Mouse (Mus musculus) megakaryocyte, embryonic 14.5 days (primary cell): ENCODE results near the gene Ucp2. TPM values are rescaled to one million over a fixed set of nuclear protein-coding genes. Genes with fewer than 3 reads are reported as not detected.
A peak's percentile ranks its signal among the peaks of the same experiment; 100 is the strongest.
"Not testable (repeated sequence)": the region's sequence is repeated elsewhere in the genome, so short reads cannot be mapped to it uniquely, and the experiment has no call there.

ENCODE experiments used
- H3K27me3 ChIP-seq: replicated peaks from 2 replicates; pipeline ENCODE3; 2012; ENCODE audit warnings: inconsistent platforms
- H3K36me3 ChIP-seq: replicated peaks from 2 replicates; pipeline ENCODE3; 2012; ENCODE audit warnings: low read length, inconsistent platforms, mixed read lengths
- H3K4me1 ChIP-seq: 2 replicates; pipeline ENCODE4 v1.6.1; 2012; ENCODE audit warnings: inconsistent platforms
- H3K4me3 ChIP-seq: replicated peaks from 2 replicates; pipeline ENCODE3; 2012; ENCODE audit warnings: moderate library complexity, mild to moderate bottlenecking, inconsistent platforms
- H3K9me3 ChIP-seq: 2 replicates; pipeline ENCODE4 v1.6.1; 2012; ENCODE audit warnings: inconsistent platforms
- FLI1 ChIP-seq: IDR thresholded peaks from 2 replicates; pipeline ENCODE4 v1.6.1; 2012; ENCODE audit warnings: low read length, inconsistent platforms, mixed read lengths
- GATA1 ChIP-seq: IDR thresholded peaks from 3 replicates; pipeline ENCODE4 v1.6.1; 2012; ENCODE audit warnings: mixed read lengths, low read length, inconsistent platforms, borderline replicate concordance
- polyA plus RNA-seq: library from polyadenylated mRNA; stranded (reverse); fragments of >175 nt; gene quantifications from 2 replicates; pipeline ENCODE4 v1.2.3, GENCODE M21; 2012; ENCODE audit warnings: low replicate concordance; ENCODE audit not compliant: insufficient read depth

Gene Ucp2
- polyA plus RNA-seq, 1 experiment: 840 TPM

DNA sequence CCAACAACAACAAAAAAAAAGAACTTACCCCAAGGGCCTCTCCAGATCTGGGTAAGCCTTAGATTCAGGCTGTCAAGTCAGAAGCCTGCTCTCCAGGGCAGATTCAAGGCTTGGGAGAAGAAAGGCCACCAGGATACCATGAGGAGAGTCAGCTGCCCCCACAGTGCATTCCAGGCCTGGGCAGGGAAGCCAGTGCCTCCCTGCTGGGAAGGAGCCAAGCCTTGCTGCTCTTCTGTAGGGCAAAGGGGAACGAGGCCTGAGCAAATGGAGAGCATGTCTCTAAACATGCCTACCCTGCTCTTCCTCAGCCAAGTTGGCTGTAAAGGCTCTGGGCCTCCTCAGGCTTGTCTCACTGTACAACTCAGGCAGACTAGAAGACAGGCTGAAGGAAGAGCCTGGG is 18.5 kb upstream of the Ucp2 start:
- peaks cover 26% of the 10 kb centered on the region for H3K4me1 ChIP-seq
- no peak for TF ChIP-seq FLI1
- TF ChIP-seq GATA1: no peak
- peaks cover 16% of the 10 kb centered on the region for H3K36me3 ChIP-seq
- H3K4me3 ChIP-seq: no peak overlapping the region
- H3K9me3 ChIP-seq: no peaks in the 10 kb centered on the region
- peaks cover 17% of the 10 kb centered on the region for H3K27me3 ChIP-seq

GRCm38 (mm10) chr7:100479100-100479822 is 13.9 kb upstream of the Ucp2 start:
- peaks cover 27% of the 10 kb centered on the region for H3K27me3 ChIP-seq
- peaks cover 25% of the 10 kb centered on the region for H3K4me1 ChIP-seq
- H3K9me3 ChIP-seq: no peaks in the 10 kb centered on the region
- H3K4me3 ChIP-seq: no peak overlapping the region
- no peaks in the 10 kb centered on the region for H3K36me3 ChIP-seq
- TF ChIP-seq FLI1 (no peak), GATA1 (no peak)

DNA sequence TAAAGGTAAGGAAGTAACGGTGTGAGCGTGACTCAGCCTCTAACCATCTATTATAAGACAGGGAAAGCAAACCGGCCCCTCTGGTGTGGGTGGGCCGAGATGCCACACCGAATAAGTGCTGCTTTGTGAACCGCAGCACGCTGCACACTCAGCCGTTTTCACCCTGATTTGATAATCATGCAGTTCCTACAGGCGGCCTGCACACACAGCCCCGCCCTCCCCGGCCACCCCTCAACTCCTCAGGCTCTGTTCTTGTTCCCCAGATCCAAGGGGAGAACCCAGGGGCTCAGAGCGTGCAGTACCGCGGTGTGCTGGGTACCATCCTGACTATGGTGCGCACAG is 13.3 kb upstream of the Ucp2 start:
- H3K9me3 ChIP-seq: no peaks in the 10 kb centered on the region
- peaks cover 26% of the 10 kb centered on the region for H3K4me1 ChIP-seq

DNA sequence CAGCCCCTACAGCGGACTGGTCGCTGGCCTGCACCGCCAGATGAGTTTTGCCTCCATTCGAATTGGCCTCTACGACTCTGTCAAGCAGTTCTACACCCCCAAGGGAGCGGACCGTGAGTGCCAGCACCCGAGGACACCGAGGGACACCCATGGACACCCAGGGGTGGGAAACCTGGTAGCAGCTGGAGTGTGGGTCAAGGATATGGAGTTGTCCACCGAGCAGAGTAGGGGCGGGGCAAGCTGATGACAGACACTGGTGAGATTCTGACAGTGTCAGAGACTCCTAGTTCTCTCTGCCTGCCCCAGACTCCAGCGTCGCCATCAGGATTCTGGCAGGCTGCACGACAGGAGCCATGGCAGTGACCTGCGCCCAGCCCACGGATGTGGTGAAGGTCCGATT is 13.0 kb upstream of the Ucp2 start:
- TF ChIP-seq FLI1 (no peak), GATA1 (no peak)
- peaks cover 24% of the 10 kb centered on the region for H3K4me1 ChIP-seq
- H3K36me3 ChIP-seq: no peaks in the 10 kb centered on the region
- no peak overlapping the region for H3K4me3 ChIP-seq
- H3K9me3 ChIP-seq: no peaks in the 10 kb centered on the region
- H3K27me3 ChIP-seq: peaks cover 27% of the 10 kb centered on the region

More for the DNA sequence above, 13.3 kb upstream of the Ucp2 start:
- H3K27me3 ChIP-seq: peaks cover 27% of the 10 kb centered on the region
- H3K4me3 ChIP-seq: no peak overlapping the region
- no peak for TF ChIP-seq FLI1
- TF ChIP-seq GATA1: no peak
- no peaks in the 10 kb centered on the region for H3K36me3 ChIP-seq

DNA sequence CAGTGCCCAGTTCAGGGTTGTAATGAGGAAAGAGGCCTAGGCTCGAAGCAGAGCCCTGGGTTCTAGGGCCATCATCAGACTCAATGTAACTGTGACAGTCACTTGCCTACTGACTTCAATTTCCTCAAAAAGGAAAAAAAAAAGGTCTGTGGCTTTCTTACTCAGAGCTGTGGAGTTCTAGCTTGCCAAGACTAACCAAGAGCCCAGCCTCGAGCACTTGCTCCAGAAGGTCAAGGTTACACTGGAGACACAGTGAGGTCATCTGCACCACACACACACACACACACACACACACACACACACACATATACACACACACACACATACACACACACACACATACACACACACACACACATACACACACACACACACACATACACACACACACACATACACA is 11.1 kb upstream of the Ucp2 start:
- not testable (repeated sequence) for H3K9me3 ChIP-seq, H3K36me3 ChIP-seq, H3K4me3 ChIP-seq
- Histone ChIP-seq H3K27me3 (peaks cover 22% of the 10 kb centered on the region), H3K4me1 (peaks cover 28% of the 10 kb centered on the region)

- peaks cover 14% of the 10 kb centered on the region for H3K27me3 ChIP-seq
- peaks cover 33% of the 10 kb centered on the region for H3K4me1 ChIP-seq
- H3K9me3 ChIP-seq: no peaks in the 10 kb centered on the region
- no peaks in the 10 kb centered on the region for H3K36me3 ChIP-seq
- no peak for TF ChIP-seq FLI1
- TF ChIP-seq GATA1: no peak
- H3K4me3 ChIP-seq: no peak overlapping the region
Measured at GRCm38 (mm10) chr7:100484493-100484892, 8.6 kb upstream of the Ucp2 start.

GRCm38 (mm10) chr7:100487301-100487700 is 5.8 kb upstream of the Ucp2 start:
- no peaks in the 10 kb centered on the region for H3K36me3 ChIP-seq
- no peak overlapping the region for H3K4me3 ChIP-seq
- H3K27me3 ChIP-seq: peaks cover 2% of the 10 kb centered on the region
- no peak for TF ChIP-seq GATA1
- no peak for TF ChIP-seq FLI1
- H3K4me1 ChIP-seq: peaks cover 24% of the 10 kb centered on the region
- H3K9me3 ChIP-seq: no peaks in the 10 kb centered on the region

DNA sequence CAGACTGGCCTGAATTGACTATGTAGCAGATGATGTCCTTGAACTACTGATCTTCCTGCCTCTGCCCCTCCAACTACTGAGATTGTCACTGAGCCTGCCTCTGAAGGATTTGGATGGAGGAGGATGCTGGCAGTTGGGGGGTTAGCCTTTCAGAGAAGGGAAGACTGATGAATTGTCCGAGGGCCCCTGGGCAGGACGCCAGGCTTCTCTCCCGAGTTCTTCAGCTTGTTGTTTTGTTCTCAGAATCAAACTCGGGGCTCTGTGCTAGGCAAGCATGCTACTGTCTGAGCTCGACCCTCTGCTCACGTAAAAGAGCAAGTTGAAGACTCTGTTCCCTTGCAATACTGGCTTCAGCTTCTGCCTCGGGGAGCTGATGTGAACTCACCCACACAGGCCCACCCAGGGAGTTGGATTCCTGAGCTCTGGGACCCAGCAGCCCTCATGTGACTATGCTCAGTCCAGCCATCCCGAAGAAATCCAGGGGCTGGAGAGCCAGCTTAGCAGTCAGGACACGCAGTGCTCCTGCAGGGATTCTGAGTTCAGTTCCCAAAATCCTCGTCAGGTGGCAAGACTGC is 4.6 kb upstream of the Ucp2 start:
- no peak overlapping the region for H3K4me3 ChIP-seq
- H3K9me3 ChIP-seq: no peaks in the 10 kb centered on the region
- no peaks in the 10 kb centered on the region for H3K36me3 ChIP-seq
- H3K27me3 ChIP-seq: peaks cover 2% of the 10 kb centered on the region
- TF ChIP-seq FLI1 (no peak), GATA1 (no peak)
- H3K4me1 ChIP-seq: peaks cover 26% of the 10 kb centered on the region

DNA sequence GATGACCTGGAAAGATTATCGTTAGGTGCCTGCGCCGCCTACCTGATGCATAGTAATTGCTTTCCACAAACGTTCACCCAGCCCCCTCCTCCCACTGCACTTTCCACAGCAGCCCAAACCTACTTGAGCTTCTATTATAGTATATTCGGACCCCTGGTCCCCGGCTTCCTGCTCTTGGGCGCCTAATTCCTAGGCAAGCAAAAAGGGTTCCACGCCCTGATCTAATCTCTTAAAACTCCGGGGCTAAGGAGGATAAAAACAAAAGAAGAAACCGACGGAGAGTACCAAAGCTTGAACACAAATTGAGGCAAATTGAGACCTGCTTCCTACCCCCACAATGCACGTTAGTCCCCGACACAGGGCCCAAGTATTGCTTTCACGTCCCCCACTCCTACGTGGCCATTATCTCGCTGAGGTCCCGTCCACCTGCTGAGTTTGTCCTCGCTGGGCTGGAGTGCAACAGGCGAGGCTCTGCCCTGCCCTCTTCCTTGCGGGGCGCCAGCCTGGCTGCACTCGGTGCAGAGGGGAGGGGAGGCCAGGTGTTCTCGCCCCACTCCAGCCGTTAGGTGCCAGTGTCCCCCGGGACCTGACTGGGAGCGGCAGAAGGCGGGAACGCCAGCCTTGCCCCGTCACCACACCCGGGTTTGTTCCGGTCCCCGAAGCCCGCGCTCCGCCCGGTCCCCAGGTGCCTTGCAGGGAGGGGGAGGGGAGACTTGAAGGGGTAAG is 583 bp upstream of the Ucp2 start:
- Histone ChIP-seq H3K4me3 (peak overlapping the region; percentile 94), H3K36me3 (peaks cover 37% of the 10 kb centered on the region), H3K9me3 (no peaks in the 10 kb centered on the region), H3K4me1 (peaks cover 49% of the 10 kb centered on the region), H3K27me3 (peaks cover 2% of the 10 kb centered on the region)
- TF ChIP-seq FLI1 (no peak), GATA1 (no peak)
